Mouse (Mus musculus): Measurements from ENCODE around the gene Ackr3. TPM values are rescaled to one million over a fixed set of nuclear protein-coding genes. Genes with fewer than 3 reads are reported as not detected.

Gene Ackr3
- total RNA-seq (2012; rRNA removed) (10.1 and 13.1 TPM in 2 replicates), total RNA-seq (2014; rRNA removed) (18.0 and 23.1 TPM in 2 replicates), polyA plus RNA-seq (2012; ENCODE audit: insufficient read length, low read depth) (25.6 and 34.4 TPM in 2 replicates)

DNA sequence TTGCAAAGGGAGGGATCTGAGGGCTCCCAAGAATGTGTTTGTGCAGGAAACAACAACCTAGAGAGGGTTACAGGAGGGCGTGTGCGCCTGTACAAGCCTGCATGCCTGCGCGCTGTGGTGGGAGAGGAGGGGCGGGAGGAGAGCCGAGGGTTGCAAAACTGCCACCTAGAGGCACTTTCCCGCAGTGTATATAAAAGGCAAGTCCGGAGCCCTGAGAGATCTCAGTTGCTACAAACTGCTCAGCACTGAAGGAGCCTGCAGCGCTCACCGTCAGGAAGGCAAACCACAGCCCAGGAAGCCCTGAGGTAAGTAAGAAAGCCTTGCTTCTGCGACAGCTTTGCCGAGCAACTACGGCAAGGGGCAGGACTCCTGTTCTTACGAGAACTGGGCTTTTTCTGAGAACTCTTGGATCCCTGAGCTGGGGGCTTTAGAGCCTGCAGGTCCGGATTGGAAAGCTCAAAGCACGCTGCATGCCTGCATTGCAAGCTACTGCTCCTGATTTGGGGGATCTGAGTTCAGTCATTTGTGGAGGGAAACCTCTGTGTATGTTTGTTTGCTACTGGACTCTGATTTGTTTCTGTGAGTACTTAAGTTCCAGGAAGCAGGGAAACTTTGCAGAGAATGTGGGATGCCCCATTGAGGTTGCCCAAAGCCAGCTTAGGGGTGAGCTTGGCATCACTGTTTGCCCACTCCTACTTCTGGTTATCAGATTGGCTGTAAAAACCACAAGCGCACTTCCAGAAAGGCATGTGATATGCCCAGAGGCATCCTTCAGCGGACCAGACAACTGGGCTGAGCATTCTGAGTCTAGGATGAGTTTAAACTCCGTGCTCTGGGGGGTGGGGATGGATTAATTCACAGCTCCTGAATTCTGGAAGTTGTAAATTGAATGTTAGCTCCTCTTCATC, at the start of gene Ackr3:
Ackr3 (plus strand) TSS at position 198 of the 908 bp plus-strand sequence.
- Histone ChIP-seq H3K27me3 (replicated peaks) (no peaks in the 10 kb centered on the region), H3K79me2 (replicated peaks; ENCODE audit: control insufficient read depth, extremely low read depth, insufficient read depth, poor library complexity, severe bottlenecking) (peaks cover 35% of the 10 kb centered on the region), H3K9ac (ENCODE audit: insufficient read depth, low read depth) (peak within 1 kb of the TSS; percentile 50), H3K4me3 (replicated peaks in 1 of 3; ENCODE audit: low read depth in 2 of 3, low read length in 2 of 3, poor library complexity in 1 of 3) (peak within 1 kb of the TSS; percentile 65 to 82 (median 75)), H3K27ac (ENCODE audit: insufficient read depth, low read depth) (no peak within 1 kb of the TSS), H3K36me3 (replicated peaks in 1 of 2; ENCODE audit: control insufficient read depth in 1 of 2, insufficient read depth in 1 of 2, low read length in 1 of 2) (peaks cover 0 to 21% of the 10 kb centered on the region in 2 experiments), H3K4me1 (ENCODE audit: control insufficient read depth in 1 of 2, insufficient read depth in 2 of 2) (peaks cover 21 to 60% of the 10 kb centered on the region in 2 experiments), H3K9me3 (replicated peaks; ENCODE audit: low read length) (no peaks in the 10 kb centered on the region), H3K4me2 (ENCODE audit: insufficient read depth, low read depth, poor library complexity, severe bottlenecking) (peak within 1 kb of the TSS; percentile 96)
- in situ Hi-C loops (cut with MboI; ENCODE audit: low pct_ligation_motif_present, low pct_unique_long_range_greater_than_20kb, low sequenced_read_pairs) (loop anchor here (5.0 to 10.0 kb wide), 3 partner anchors 33 to 391 kb away; no protein-coding TSS in a partner anchor), dilution Hi-C loops (cut with MboI; ENCODE audit: extremely low pct_ligation_motif_present, extremely low pct_unique_long_range_greater_than_20kb, low sequenced_read_pairs) (no loop called here)
- peak; percentile 95 for DNase-seq (ENCODE audit: extremely low read depth)
- TF ChIP-seq MAZ (IDR thresholded peaks at IDR 0.05; ENCODE audit: low read depth, low read length) (peak; percentile 93), E2F4 (IDR thresholded peaks at IDR 0.05; ENCODE audit: insufficient replicate concordance, low read depth, low read length) (no peak), RAD21 (IDR thresholded peaks at IDR 0.05; ENCODE audit: low read depth, low read length) (peak; percentile 64), POLR2A (IDR thresholded peaks at IDR 0.05; ENCODE audit: low read depth, low read length) (peak; percentile 98), ZKSCAN1 (IDR thresholded peaks at IDR 0.05; ENCODE audit: borderline replicate concordance, low read depth, low read length) (no peak), MEF2A (IDR thresholded peaks at IDR 0.05; ENCODE audit: borderline replicate concordance, low read depth, low read length) (peak; percentile 50; the same call in 1 of the 2 replicates), SMC3 (IDR thresholded peaks at IDR 0.05; ENCODE audit: low read depth, low read length) (peak; percentile 73), ZNF384 (IDR thresholded peaks at IDR 0.05; ENCODE audit: low read depth, low read length) (no peak), IRF4 (IDR thresholded peaks at IDR 0.05; ENCODE audit: low read depth, low read length) (peak; percentile 77), MAX (IDR thresholded peaks at IDR 0.05; ENCODE audit: low read length) (0 out of 2 replicates have a peak, but pooled peaks have one; percentile 22), ZC3H11A (IDR thresholded peaks at IDR 0.05; ENCODE audit: low read depth, low read length) (peak; percentile 18; the same call in 1 of the 2 replicates), SIN3A (IDR thresholded peaks at IDR 0.05; ENCODE audit: low read length) (peak; percentile 77; the same call in 1 of the 2 replicates), EP300 (IDR thresholded peaks at IDR 0.05; ENCODE audit: low read length) (no peak), CHD1 (IDR thresholded peaks at IDR 0.05; ENCODE audit: low read depth, low read length) (no peak), TCF12 (IDR thresholded peaks at IDR 0.05; ENCODE audit: low read depth, low read length) (peak; percentile 98), MYC (IDR thresholded peaks at IDR 0.05; ENCODE audit: low read depth, low read length) (peak; percentile 29; the same call in 1 of the 2 replicates), MXI1 (IDR thresholded peaks at IDR 0.05; ENCODE audit: low read depth, low read length) (peak; percentile 90; the same call in 1 of the 2 replicates), NELFE (IDR thresholded peaks at IDR 0.05; ENCODE audit: low read depth, low read length) (peak; percentile 98), PAX5 (IDR thresholded peaks at IDR 0.05; ENCODE audit: low read length) (no peak), ELF1 (IDR thresholded peaks at IDR 0.05; ENCODE audit: low read depth, low read length) (peak; percentile 53; the same call in 1 of the 2 replicates), ZMIZ1 (IDR thresholded peaks at IDR 0.05; ENCODE audit: low read depth, low read length) (peak; percentile 94), GABPA (IDR thresholded peaks at IDR 0.05; ENCODE audit: insufficient replicate concordance, low read depth, low read length) (no peak), HCFC1 (IDR thresholded peaks at IDR 0.05; ENCODE audit: low read depth, low read length) (no peak; the same call in 1 of the 2 replicates), CTCF (conservative IDR thresholded peaks at IDR 0.05 in 1 of 2, IDR thresholded peaks at IDR 0.05 in 1 of 2; ENCODE audit: low read depth in 2 of 2, low read length in 2 of 2) (peak; percentile 17 to 85; a peak in 2 of 4 replicates), MAFK (IDR thresholded peaks at IDR 0.05; ENCODE audit: insufficient replicate concordance, low read length) (no peak; the same call in 1 of the 2 replicates), RCOR1 (conservative IDR thresholded peaks at IDR 0.05; ENCODE audit: low read depth, low read length) (peak; percentile 18; the same call in 1 of the 2 replicates), TBP (conservative IDR thresholded peaks at IDR 0.05; ENCODE audit: low read depth, low read length) (peak; percentile 99), NRF1 (IDR thresholded peaks at IDR 0.05; ENCODE audit: low read depth, low read length) (peak; percentile 52), CHD2 (IDR thresholded peaks at IDR 0.05; ENCODE audit: low read length) (no peak), KAT2A (IDR thresholded peaks at IDR 0.05; ENCODE audit: insufficient replicate concordance, low read length) (0 out of 2 replicates have a peak, but pooled peaks have one; percentile 28), ETS1 (conservative IDR thresholded peaks at IDR 0.05; ENCODE audit: low read depth, low read length) (peak; percentile 43; the same call in 1 of the 2 replicates), JUND (conservative IDR thresholded peaks at IDR 0.05; ENCODE audit: low read depth, low read length) (no peak), BHLHE40 (IDR thresholded peaks at IDR 0.05; ENCODE audit: low read depth, low read length) (peak; percentile 57; the same call in 1 of the 2 replicates), USF2 (conservative IDR thresholded peaks at IDR 0.05; ENCODE audit: low read depth, low read length) (no peak), JUN (IDR thresholded peaks at IDR 0.05; ENCODE audit: insufficient read depth, low read depth, low read length) (no peak), UBTF (IDR thresholded peaks at IDR 0.05; ENCODE audit: low read depth, low read length) (no peak; the same call in 1 of the 2 replicates)

Measured in CH12.LX (cell line).